Mouse (Mus musculus) kidney, adult 2 months (tissue): ENCODE data around the gene Ppp2r2c.

ENCODE experiments used
- CTCF ChIP-seq: fragments of 200-500 bp; conservative IDR thresholded peaks from 2 replicates; pipeline ENCODE4 v1.5.1; 2011; ENCODE audit warnings: low read depth, mild to moderate bottlenecking, control low read depth, low read length, moderate library complexity, mixed read lengths; ENCODE audit not compliant: insufficient read depth, insufficient read length
- POLR2A ChIP-seq: fragments of 200-500 bp; IDR thresholded peaks from one replicate; pipeline ENCODE4 v1.6.1; 2011; ENCODE audit warnings: low read depth, low read length, control low read depth

DNA sequence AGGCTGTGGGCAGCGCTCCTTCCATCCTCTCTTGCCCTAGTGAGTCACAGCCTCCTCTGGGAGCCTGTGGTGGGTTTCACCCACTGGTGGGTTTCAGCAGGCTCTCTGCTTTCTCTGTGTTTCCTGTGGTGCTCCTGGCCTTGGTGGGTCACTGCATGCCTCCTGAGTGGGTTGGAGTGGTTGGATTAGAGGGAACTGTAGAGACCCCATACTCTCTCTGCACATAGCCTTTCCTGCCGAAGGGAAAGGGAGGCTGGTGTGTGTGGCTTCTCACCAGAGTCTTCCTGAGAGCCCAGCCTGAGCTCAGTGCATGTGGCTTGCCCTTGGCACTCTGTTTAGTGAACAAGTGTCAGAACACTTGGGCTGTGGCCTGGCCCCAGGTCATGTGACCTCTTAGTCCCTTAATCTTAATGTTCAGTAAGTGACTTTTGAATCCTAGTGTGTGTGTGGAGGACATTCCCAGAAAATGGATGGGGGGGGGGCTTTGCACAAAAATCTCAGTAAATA, 21.1 kb downstream of the Ppp2r2c start:
- TF ChIP-seq CTCF: no peak
- TF ChIP-seq POLR2A: no peak
